Mouse (Mus musculus) heart, embryonic 11.5 days (tissue): ENCODE results near the gene A4gnt. TPM values are rescaled to one million over a fixed set of nuclear protein-coding genes. Genes with fewer than 3 reads are reported as not detected.

Experiments used
- polyA plus RNA-seq: library from polyadenylated mRNA; unstranded; fragments of >200 nt; fragmentation: Nextera tagmentation; extraction: Ambion mirVana; gene quantifications from 2 replicates; pipeline ENCODE4 v1.2.1, GENCODE M21; 2014

A4gnt gene
- polyA plus RNA-seq, 1 experiment from 2014 or later = not detected

Other genes with a start within 250 kb of the A4gnt start
- gene Mras, start 175.1 kb upstream of the A4gnt start, polyA plus RNA-seq = 5.8 and 6.4 TPM in 2 replicates
- 0.19 TPM in 1 of 2 replicates, not detected in the other for gene Nme9, start 161.0 kb upstream of the A4gnt start, polyA plus RNA-seq
- gene Armc8, start 43.6 kb upstream of the A4gnt start, polyA plus RNA-seq = 23.4 and 24.4 TPM in 2 replicates
- 20.0 and 22.0 TPM in 2 replicates for gene Dbr1, start 36.7 kb upstream of the A4gnt start, polyA plus RNA-seq
- gene Dzip1l, start 17.0 kb downstream of the A4gnt start, polyA plus RNA-seq = 16.5 and 16.6 TPM in 2 replicates
- gene Cldn18, start 104.8 kb downstream of the A4gnt start, polyA plus RNA-seq = 0.13 TPM in 1 of 2 replicates, not detected in the other